Mouse (Mus musculus): Measurements from ENCODE around the gene Rapgef1. TPM values are rescaled to one million over a fixed set of nuclear protein-coding genes. Genes with fewer than 3 reads are reported as not detected.

Gene Rapgef1
- total RNA-seq, 1 experiment from 2014 or later: 57.3 TPM

Other genes with a start within 250 kb of the Rapgef1 start
- not detected in 2 replicates for gene Gm13420, start 132.0 kb downstream of the Rapgef1 start, total RNA-seq (2021)
- gene Gm13547, start 139.6 kb downstream of the Rapgef1 start, total RNA-seq (2021): not detected in 2 replicates
- gene Coq4, start 167.8 kb downstream of the Rapgef1 start, total RNA-seq (2021): 19.0 and 23.2 TPM in 2 replicates
- 33.6 and 39.4 TPM in 2 replicates for gene Trub2, start 168.8 kb downstream of the Rapgef1 start, total RNA-seq (2021)
- 30.5 and 32.5 TPM in 2 replicates for gene Slc27a4, start 182.9 kb downstream of the Rapgef1 start, total RNA-seq (2021)
- 33.8 and 34.3 TPM in 2 replicates for gene Urm1, start 200.4 kb downstream of the Rapgef1 start, total RNA-seq (2021)
- 10.8 and 12.4 TPM in 2 replicates for gene Cercam, start 249.4 kb downstream of the Rapgef1 start, total RNA-seq (2021)

All from adrenal gland, postnatal 14 days (tissue).